Mouse (Mus musculus) megakaryocyte, embryonic 14.5 days (primary cell): ENCODE results near the gene Sergef.

Experiments
- FLI1 ChIP-seq: IDR thresholded peaks from 2 replicates; pipeline ENCODE4 v1.6.1; 2012; ENCODE audit warnings: low read length, inconsistent platforms, mixed read lengths
- GATA1 ChIP-seq: IDR thresholded peaks from 3 replicates; pipeline ENCODE4 v1.6.1; 2012; ENCODE audit warnings: mixed read lengths, low read length, inconsistent platforms, borderline replicate concordance

DNA sequence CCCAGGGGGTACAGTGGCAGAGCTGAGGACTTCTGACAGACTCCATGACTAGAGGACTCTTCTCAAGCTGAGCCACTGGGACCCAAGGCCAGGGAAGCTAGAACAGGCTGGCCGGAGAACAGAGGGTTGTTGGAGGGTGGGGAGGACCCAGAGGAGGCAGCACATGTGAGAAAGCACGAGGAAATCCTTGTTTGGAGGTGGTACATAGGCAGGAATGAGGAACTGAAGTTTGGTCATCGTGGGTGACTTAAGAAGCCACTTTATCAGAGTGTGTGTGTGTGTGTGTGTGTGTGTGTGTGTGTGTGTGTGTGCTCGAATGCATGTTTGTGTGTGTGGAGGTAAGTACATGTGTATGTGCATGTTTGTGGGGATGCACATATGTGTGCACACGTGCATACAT, 108.3 kb downstream of the Sergef start:
- TF ChIP-seq GATA1 (no peak), FLI1 (no peak)
